Mouse (Mus musculus) mouse embryonic stem cell (cell line): ENCODE measurements around the gene Tmem253.

Experiments
- in situ Hi-C, 2 experiments: fragments of 300-500 bp; cut with MboI; formaldehyde crosslinking; loops; 1 replicate in 1 of 2; 3 replicates in 1 of 2; pipeline ENCODE4 v1.14.3; 2019 to 2020; ENCODE audit warnings: low sequenced_read_pairs in 2 of 2, low pct_unique_long_range_greater_than_20kb in 1 of 2, mixed read lengths in 1 of 2; ENCODE audit not compliant: unreplicated experiment in 1 of 2

Gene Tmem253

GRCm38 (mm10) chr14:52015445-52016100 lies at the start of gene Tmem253:
Gene Tmem253, plus strand, starts transcription at chr14:52015658.
- in situ Hi-C loops, result loop anchor here in 1 of 2 experiments (25.0 kb wide), 1 partner anchor 1078 kb away; the partner anchor contains the start of genes Gm49342, Pip4p1 and Pnp

GRCm38 (mm10) chr14:51967400-51967799 lies 48.1 kb upstream of the Tmem253 start:
- in situ Hi-C loops, result no loop called here

- in situ Hi-C loops, result no loop called here
Observed at GRCm38 (mm10) chr14:51979252-51979651, 36.2 kb upstream of the Tmem253 start.

- in situ Hi-C loops, result loop anchor here in 1 of 2 experiments (10.0 kb wide), 1 partner anchor 78 kb away; no protein-coding TSS in a partner anchor
Observed at GRCm38 (mm10) chr14:51983251-51983650, 32.2 kb upstream of the Tmem253 start.

- in situ Hi-C loops, result loop anchor here in 1 of 2 experiments (10.0 kb wide), 1 partner anchor 79 kb away; no protein-coding TSS in a partner anchor
Observed at GRCm38 (mm10) chr14:51983855-51984246, 31.6 kb upstream of the Tmem253 start.

- in situ Hi-C loops, result loop anchor here in 1 of 2 experiments (10.0 kb wide), 1 partner anchor 80 kb away; no protein-coding TSS in a partner anchor
Observed at GRCm38 (mm10) chr14:51984247-51985231, 30.9 kb upstream of the Tmem253 start, which contains the start of gene Arhgef40. Gene Arhgef40, plus strand, starts transcription at chr14:51984719.

- in situ Hi-C loops, result loop anchor here in 1 of 2 experiments (10.0 kb wide), 1 partner anchor 81 kb away; no protein-coding TSS in a partner anchor
Observed at GRCm38 (mm10) chr14:51985301-51986152, 29.9 kb upstream of the Tmem253 start.

GRCm38 (mm10) chr14:51986153-51986505 lies 29.3 kb upstream of the Tmem253 start:
- in situ Hi-C loops, result loop anchor here in 1 of 2 experiments (10.0 kb wide), 1 partner anchor 81 kb away; no protein-coding TSS in a partner anchor

GRCm38 (mm10) chr14:51987177-51987576 lies 28.3 kb upstream of the Tmem253 start:
- in situ Hi-C loops, result loop anchor here in 1 of 2 experiments (10.0 kb wide), 1 partner anchor 82 kb away; no protein-coding TSS in a partner anchor

- in situ Hi-C loops, result loop anchor here in 1 of 2 experiments (10.0 kb wide), 1 partner anchor 84 kb away; no protein-coding TSS in a partner anchor
Observed at GRCm38 (mm10) chr14:51988731-51989130, 26.7 kb upstream of the Tmem253 start.

- in situ Hi-C loops, result loop anchor here in 1 of 2 experiments (10.0 kb wide), 1 partner anchor 85 kb away; no protein-coding TSS in a partner anchor
Observed at GRCm38 (mm10) chr14:51989461-51989970, 25.9 kb upstream of the Tmem253 start.

- in situ Hi-C loops, result no loop called here
Observed at GRCm38 (mm10) chr14:51994453-51994852, 21.0 kb upstream of the Tmem253 start.

- in situ Hi-C loops, result no loop called here
Observed at GRCm38 (mm10) chr14:51995219-51995871, 20.1 kb upstream of the Tmem253 start.

GRCm38 (mm10) chr14:51996231-51996841 lies 19.1 kb upstream of the Tmem253 start:
- in situ Hi-C loops, result no loop called here

GRCm38 (mm10) chr14:51996866-51997265 lies 18.6 kb upstream of the Tmem253 start:
- in situ Hi-C loops, result no loop called here

GRCm38 (mm10) chr14:51997483-51997882 lies 18.0 kb upstream of the Tmem253 start:
- in situ Hi-C loops, result no loop called here
